Mouse (Mus musculus) CH12.LX (cell line): ENCODE results near the gene Gm5105.

Experiments
- CTCF ChIP-seq, 2 experiments: IDR thresholded peaks in 1 of 2; conservative IDR thresholded peaks in 1 of 2; 2 replicates each; pipeline ENCODE4 v1.5.1; 2011 to 2012; ENCODE audit warnings: low read depth in 2 of 2, low read length in 2 of 2, improper control_type of control experiment in 1 of 2, inconsistent platforms in 1 of 2, mild to moderate bottlenecking in 1 of 2, moderate library complexity in 1 of 2
- EP300 ChIP-seq: IDR thresholded peaks from 2 replicates; pipeline ENCODE4 v1.6.1; 2011; ENCODE audit warnings: low read length, improper control_type of control experiment
- HCFC1 ChIP-seq: IDR thresholded peaks from 2 replicates; pipeline ENCODE4 v1.6.1; 2012; ENCODE audit warnings: low read depth, mild to moderate bottlenecking, inconsistent platforms, low read length, improper control_type of control experiment
- USF1 ChIP-seq: IDR thresholded peaks from 2 replicates; pipeline ENCODE4 v1.6.1; 2014; ENCODE audit warnings: low read depth, mild to moderate bottlenecking, inconsistent platforms, low read length, improper control_type of control experiment

DNA sequence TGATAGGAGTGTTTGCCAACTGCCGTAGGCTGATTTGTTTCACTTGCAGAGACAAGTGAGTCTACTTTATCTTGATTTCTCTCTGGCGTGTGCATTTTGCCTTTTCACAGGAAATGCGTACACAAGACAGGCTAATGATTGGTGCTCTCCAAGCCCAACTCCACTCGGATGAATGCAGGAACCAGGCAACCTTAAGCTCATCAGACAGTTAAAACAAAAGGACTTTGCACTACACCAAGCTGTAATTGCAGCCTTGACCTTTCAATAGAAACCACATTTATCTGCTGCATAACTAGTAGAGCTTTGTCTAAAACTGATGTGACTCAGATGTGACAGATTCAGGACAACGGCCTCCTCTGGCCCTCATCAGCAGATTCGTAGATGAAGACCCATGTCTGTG is 33.2 kb downstream of the Gm5105 start:
- TF ChIP-seq USF1 (no peak), CTCF (conservative IDR thresholded peaks at IDR 0.05 in 1 of 2, IDR thresholded peaks at IDR 0.05 in 1 of 2; ENCODE audit: low read depth in 2 of 2, low read length in 2 of 2) (no peak), HCFC1 (no peak), EP300 (no peak)
